Mouse (Mus musculus) left cerebral cortex, adult 6 months (tissue): Measurements from ENCODE around the gene Cdc42ep2. TPM values are rescaled to one million over a fixed set of nuclear protein-coding genes. Genes with fewer than 3 reads are reported as not detected.

Experiments
- long read RNA-seq, 2 experiments: library from polyadenylated mRNA; unstranded; transcript quantifications; one replicate each; pipeline ENCODE4 v2.0.0; 2019 to 2020
- polyA plus RNA-seq: library from polyadenylated mRNA; unstranded; fragments of <200 nt; fragmentation: Nextera tagmentation; gene quantifications from 2 replicates; pipeline ENCODE4 v1.2.3, GENCODE M21; 2021

Cdc42ep2 gene
- 10.3 and 11.5 TPM in 2 replicates for polyA plus RNA-seq
- long read RNA-seq, experiment 1, transcript Cdc42ep2-201 (2 exons, 3,411 nt), result major isoform, 103 of 107 reads
- long read RNA-seq, experiment 1, partial matches to known transcripts, result 0 of 107 reads
- long read RNA-seq, experiment 1, other reads (novel, unspliced or antisense), result 4 of 107 reads
- long read RNA-seq, experiment 2, transcript Cdc42ep2-201 (2 exons, 3,411 nt), result major isoform, 27 of 34 reads
- long read RNA-seq, experiment 2, partial matches to known transcripts, result 0 of 34 reads
- long read RNA-seq, experiment 2, other reads (novel, unspliced or antisense), result 7 of 34 reads

DNA sequence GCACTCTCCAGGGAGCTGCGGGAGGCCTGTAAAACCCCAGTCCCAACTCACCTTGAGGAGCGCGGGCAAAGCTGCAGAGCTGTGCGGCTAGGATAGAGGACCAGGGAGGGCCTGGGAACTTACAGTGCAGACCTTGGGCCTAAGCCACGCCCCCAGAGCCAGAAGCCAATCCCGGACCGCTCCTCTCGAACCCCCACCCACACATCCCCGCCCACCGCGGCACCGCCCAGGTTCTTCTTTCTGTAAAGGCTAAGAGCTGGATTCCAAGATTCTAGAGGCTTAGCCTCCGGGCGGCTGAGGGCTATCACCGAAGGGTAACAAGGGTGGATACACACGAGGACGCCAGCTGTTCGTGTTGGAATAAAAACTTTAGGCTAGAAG, at the start of gene Cdc42ep2:
Gene Cdc42ep2, minus strand, starts transcription at position 104 of the 381 bp plus-strand sequence.

DNA sequence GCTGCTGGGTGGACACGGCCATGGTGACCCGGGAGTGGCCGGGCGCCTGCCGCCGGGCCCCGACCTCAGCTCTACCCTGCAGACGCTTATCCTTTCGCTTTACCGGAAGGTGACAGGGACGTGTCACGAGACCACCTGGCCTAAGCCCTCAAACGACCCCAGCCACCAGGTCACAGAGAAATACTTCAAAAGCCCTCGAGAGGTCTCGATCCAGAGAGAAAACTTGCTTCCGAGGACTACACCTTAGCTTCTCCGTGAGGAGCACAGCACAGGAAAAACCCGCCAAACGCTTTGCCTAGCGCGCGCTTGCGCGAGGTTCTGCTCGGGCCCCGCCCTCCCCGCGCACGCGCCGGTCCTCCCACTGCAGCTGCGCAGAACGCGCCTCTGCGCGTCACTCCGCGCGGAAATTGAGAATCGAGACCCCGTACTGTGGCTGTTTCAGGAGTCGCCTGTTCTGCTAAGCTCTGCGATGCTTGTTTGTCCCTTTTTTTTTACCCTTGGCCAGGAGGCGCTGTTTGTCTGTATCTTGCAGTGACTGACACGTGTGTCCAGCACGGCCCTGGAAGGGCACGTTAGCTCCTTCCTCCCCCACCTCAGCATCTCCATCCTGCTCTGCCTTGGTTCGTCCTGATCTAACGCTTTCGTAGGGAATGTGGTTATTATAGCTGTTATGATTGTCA, 39.4 kb upstream of the Cdc42ep2 start, which contains the start of gene Pola2:
Gene Pola2, minus strand, starts transcription at position 320 of the 680 bp plus-strand sequence.

DNA sequence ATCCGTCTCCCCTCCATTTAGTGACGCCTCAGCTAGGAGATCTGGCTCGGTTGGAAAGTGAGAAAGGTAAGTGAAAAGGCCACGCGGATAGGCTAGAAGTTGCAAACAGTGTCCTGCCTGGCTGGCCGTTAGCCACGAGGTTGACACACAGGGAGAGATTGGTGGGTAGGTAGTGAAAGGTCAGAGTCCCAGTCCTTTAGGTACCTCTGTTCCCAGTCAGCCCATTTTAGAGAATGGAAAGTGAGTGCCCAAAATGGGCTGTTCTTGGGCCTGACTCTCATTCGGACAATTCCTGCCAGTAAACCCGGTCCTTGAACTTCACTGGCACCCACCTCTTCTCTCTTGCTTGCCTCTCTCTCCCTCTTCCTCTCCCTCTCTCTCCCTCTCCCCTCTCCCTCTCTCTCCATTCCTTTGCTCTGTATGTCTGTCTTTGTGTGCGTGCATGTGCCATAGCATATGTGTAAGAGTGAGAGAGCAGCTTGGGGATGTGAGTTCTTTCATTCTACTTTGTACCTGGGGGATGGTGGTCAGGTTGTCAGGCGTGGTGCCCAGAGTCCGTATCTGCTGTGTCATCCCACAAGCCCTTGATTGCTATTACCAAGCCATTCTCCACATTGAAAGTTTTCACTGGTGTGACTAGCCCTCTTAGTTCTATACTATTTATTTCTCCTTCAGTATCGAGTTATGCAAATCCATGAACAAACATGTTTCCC, 11.5 kb downstream of the Cdc42ep2 start, which contains the start of gene Dpf2:
Gene Dpf2, minus strand, starts transcription at position 4 of the 713 bp plus-strand sequence.

DNA sequence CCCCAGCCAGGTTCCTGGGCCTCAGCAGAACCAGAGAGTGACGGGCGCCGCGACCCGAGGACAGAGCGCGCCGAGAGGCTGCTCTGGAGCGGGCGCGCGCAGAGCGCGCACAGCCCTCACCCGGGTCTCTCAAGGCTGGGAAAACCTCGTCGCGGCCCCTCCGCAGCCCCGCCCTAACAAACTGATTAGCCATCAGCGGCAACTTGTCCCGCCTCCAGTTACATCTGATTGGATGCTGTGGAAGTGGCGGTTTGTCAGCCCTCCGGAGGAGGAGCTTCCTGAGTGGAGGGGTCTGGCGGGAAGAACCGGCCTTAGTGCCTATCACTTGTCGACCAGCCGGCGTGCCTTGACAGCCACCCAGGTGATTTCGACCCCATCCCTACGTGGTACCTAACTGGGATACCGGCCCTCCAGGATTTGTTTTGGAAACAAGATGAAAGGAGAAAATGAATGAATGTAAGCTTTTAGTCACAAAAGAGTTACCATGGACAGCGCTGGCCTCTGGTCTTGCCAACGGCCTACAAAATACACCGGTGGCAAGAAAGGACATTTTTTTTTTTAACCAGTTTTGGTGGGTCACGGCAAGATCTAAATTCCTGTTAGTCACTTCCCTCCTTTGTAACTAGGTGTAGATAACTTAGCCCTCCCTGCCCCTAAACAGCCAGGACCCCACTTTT, 30.5 kb downstream of the Cdc42ep2 start, which contains the start of gene Tigd3:
Gene Tigd3, minus strand, starts transcription at position 148 of the 677 bp plus-strand sequence.

DNA sequence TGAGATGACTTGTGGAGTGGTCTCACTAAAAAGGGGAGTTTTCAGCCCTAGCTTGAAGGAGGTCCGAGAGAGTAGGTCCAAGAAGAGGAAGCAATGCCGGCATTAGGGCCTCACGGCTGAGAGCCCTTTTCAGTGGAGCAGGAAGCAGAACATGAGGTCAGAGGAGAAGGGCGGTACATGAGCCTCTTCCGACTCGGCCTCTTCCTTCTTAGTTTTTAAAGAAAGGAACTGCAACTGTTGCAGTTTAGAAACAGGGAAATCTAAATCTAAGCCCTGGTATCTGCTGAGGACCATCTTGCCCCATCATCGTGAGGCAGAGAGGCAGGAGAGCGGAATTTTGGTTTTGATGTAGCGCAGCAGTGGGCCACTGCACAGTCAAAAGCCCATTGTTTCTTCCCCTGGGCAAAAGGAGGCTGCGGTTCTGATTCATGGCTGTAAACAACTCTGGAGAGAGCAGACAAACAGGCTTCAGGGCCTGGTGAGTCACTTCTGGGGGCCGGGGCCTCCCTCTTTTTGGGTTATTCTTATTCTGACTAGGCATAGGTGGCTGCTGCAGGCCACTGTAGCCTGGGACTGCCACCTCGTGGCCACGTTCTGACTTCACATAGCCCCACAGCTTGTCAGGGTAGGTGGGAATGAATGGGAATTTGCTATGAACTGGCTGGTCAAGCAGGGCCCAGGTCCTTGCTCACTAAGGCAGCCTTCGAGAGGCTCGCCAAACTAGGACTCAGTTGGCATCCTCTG, 46.8 kb downstream of the Cdc42ep2 start, which contains the start of gene Slc25a45:
Gene Slc25a45, plus strand, starts transcription at position 191 of the 744 bp plus-strand sequence.

DNA sequence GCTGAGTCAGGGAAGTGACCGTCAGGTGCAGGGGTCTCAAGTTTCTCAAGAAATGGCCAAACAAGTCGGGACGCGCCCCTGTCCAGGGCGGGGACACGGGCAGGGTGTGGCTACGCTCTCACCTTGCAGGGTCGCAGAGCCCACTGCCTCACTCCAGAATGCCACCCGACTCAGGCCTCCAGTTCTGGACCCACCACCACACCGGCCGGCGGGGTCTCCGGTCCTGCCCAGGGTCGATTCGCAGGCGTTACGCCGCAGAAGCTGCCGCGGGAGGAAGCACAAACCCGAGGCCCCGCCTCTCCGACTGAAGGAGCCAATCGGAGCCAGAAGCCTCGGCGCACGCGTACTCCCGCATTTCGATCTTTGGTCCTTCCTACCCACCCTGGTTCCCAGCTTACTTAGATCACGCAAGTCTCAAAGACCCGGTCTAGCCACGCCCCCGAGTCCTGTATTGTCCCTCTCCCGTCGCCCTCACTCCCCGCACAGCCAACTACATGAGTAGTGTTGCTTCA, 49.6 kb downstream of the Cdc42ep2 start, which contains the start of gene Frmd8:
Gene Frmd8, minus strand, starts transcription at position 306 of the 512 bp plus-strand sequence.

Other genes starting within 250 kb of the Cdc42ep2 start
- gene Map3k11, start 236.1 kb downstream of the Cdc42ep2 start, polyA plus RNA-seq, result 5.6 and 10.1 TPM in 2 replicates
- gene Pcnx3, start 235.9 kb downstream of the Cdc42ep2 start, polyA plus RNA-seq, result 6.8 and 13.0 TPM in 2 replicates
- 0.38 and 0.49 TPM in 2 replicates for gene Kcnk7, start 220.4 kb downstream of the Cdc42ep2 start, polyA plus RNA-seq
- gene Ehbp1l1, start 198.5 kb downstream of the Cdc42ep2 start, polyA plus RNA-seq, result 13.5 and 14.4 TPM in 2 replicates
- 22.3 and 26.6 TPM in 2 replicates for gene Fam89b, start 195.2 kb downstream of the Cdc42ep2 start, polyA plus RNA-seq
- gene Ltbp3, start 183.9 kb downstream of the Cdc42ep2 start, polyA plus RNA-seq, result 3.3 and 3.5 TPM in 2 replicates
- gene Scyl1, start 153.4 kb downstream of the Cdc42ep2 start, polyA plus RNA-seq, result 65.3 and 68.3 TPM in 2 replicates
- 12.0 and 15.6 TPM in 2 replicates for gene Frmd8, start 49.5 kb downstream of the Cdc42ep2 start, polyA plus RNA-seq
- 1.4 and 1.8 TPM in 2 replicates for gene Slc25a45, start 47.0 kb downstream of the Cdc42ep2 start, polyA plus RNA-seq
- 1.1 and 1.3 TPM in 2 replicates for gene Tigd3, start 30.7 kb downstream of the Cdc42ep2 start, polyA plus RNA-seq
- 31.6 and 39.7 TPM in 2 replicates for gene Dpf2, start 11.8 kb downstream of the Cdc42ep2 start, polyA plus RNA-seq
- gene Pola2, start 39.4 kb upstream of the Cdc42ep2 start, polyA plus RNA-seq, result 1.9 and 3.1 TPM in 2 replicates
- not detected in 2 replicates for gene Slc22a20, start 61.3 kb upstream of the Cdc42ep2 start, polyA plus RNA-seq
- gene Capn1, start 91.1 kb upstream of the Cdc42ep2 start, polyA plus RNA-seq, result 1.5 and 7.2 TPM in 2 replicates
- 28.4 and 36.3 TPM in 2 replicates for gene Syvn1, start 121.8 kb upstream of the Cdc42ep2 start, polyA plus RNA-seq
- gene Mrpl49, start 133.0 kb upstream of the Cdc42ep2 start, polyA plus RNA-seq, result 48.7 and 64.5 TPM in 2 replicates
- 3,354 and 3,515 TPM in 2 replicates for gene Fau, start 133.0 kb upstream of the Cdc42ep2 start, polyA plus RNA-seq
- 65.8 and 70.2 TPM in 2 replicates for gene Znhit2, start 136.4 kb upstream of the Cdc42ep2 start, polyA plus RNA-seq
- 19.1 and 28.0 TPM in 2 replicates for gene Tm7sf2, start 143.6 kb upstream of the Cdc42ep2 start, polyA plus RNA-seq
- gene Vps51, start 152.4 kb upstream of the Cdc42ep2 start, polyA plus RNA-seq, result 66.0 and 72.3 TPM in 2 replicates
- gene Tmem262, start 155.2 kb upstream of the Cdc42ep2 start, polyA plus RNA-seq, result not detected in 2 replicates
- gene Gm28374, start 157.4 kb upstream of the Cdc42ep2 start, polyA plus RNA-seq, result 0.30 and 0.31 TPM in 2 replicates
- gene Zfpl1, start 160.1 kb upstream of the Cdc42ep2 start, polyA plus RNA-seq, result 55.1 and 67.5 TPM in 2 replicates
- gene Cdca5, start 160.2 kb upstream of the Cdc42ep2 start, polyA plus RNA-seq, result 0.08 and 0.12 TPM in 2 replicates
- not detected in 2 replicates for gene AC131692.1, start 169.6 kb upstream of the Cdc42ep2 start, polyA plus RNA-seq
- 0.07 and 0.18 TPM in 2 replicates for gene Naaladl1, start 181.0 kb upstream of the Cdc42ep2 start, polyA plus RNA-seq
- gene Sac3d1, start 193.8 kb upstream of the Cdc42ep2 start, polyA plus RNA-seq, result 48.7 and 63.2 TPM in 2 replicates
- 63.9 and 70.7 TPM in 2 replicates for gene Snx15, start 203.5 kb upstream of the Cdc42ep2 start, polyA plus RNA-seq
- 0.19 TPM in 1 of 2 replicates, not detected in the other for gene Batf2, start 216.2 kb upstream of the Cdc42ep2 start, polyA plus RNA-seq
- 175 and 184 TPM in 2 replicates for gene Arl2, start 216.7 kb upstream of the Cdc42ep2 start, polyA plus RNA-seq